Mouse (Mus musculus) testis, postnatal 10 days (tissue): ENCODE results near the gene Bfsp2.

Source experiments
- DNase-seq: peaks from one replicate; pipeline ENCODE4 v3.0.0; 2021; ENCODE audit warnings: low spot score

Bfsp2 gene

GRCm38 (mm10) chr9:103485606-103486005, 5.4 kb upstream of the Bfsp2 start:
- no peak for DNase-seq

- DNase-seq, result no peak
Measured at GRCm38 (mm10) chr9:103480603-103481220, 492 bp upstream of the Bfsp2 start.

- DNase-seq, result no peak
Measured at GRCm38 (mm10) chr9:103475414-103475813, 4.8 kb downstream of the Bfsp2 start.

- DNase-seq, result no peak
Measured at GRCm38 (mm10) chr9:103473915-103474688, 6.1 kb downstream of the Bfsp2 start.

- no peak for DNase-seq
Measured at GRCm38 (mm10) chr9:103471784-103472183, 8.4 kb downstream of the Bfsp2 start.

GRCm38 (mm10) chr9:103469516-103469915, 10.7 kb downstream of the Bfsp2 start:
- DNase-seq, result peak; percentile 75

GRCm38 (mm10) chr9:103468911-103469310, 11.3 kb downstream of the Bfsp2 start:
- DNase-seq, result no peak

GRCm38 (mm10) chr9:103465711-103466220, 14.5 kb downstream of the Bfsp2 start:
- DNase-seq, result no peak

- DNase-seq, result no peak
Measured at GRCm38 (mm10) chr9:103465293-103465692, 14.9 kb downstream of the Bfsp2 start.

GRCm38 (mm10) chr9:103463833-103464232, 16.4 kb downstream of the Bfsp2 start:
- DNase-seq, result no peak

- DNase-seq, result no peak
Measured at GRCm38 (mm10) chr9:103459839-103460238, 20.4 kb downstream of the Bfsp2 start.

GRCm38 (mm10) chr9:103459307-103459706, 20.9 kb downstream of the Bfsp2 start:
- DNase-seq, result no peak

- no peak for DNase-seq
Measured at GRCm38 (mm10) chr9:103449651-103450050, 30.6 kb downstream of the Bfsp2 start.

GRCm38 (mm10) chr9:103449092-103449491, 31.1 kb downstream of the Bfsp2 start:
- no peak for DNase-seq

- DNase-seq, result no peak
Measured at GRCm38 (mm10) chr9:103444656-103445055, 35.6 kb downstream of the Bfsp2 start.

GRCm38 (mm10) chr9:103443824-103444185, 36.4 kb downstream of the Bfsp2 start:
- no peak for DNase-seq

GRCm38 (mm10) chr9:103443121-103443823, 36.9 kb downstream of the Bfsp2 start:
- no peak for DNase-seq

- DNase-seq, result no peak
Measured at GRCm38 (mm10) chr9:103440597-103440996, 39.6 kb downstream of the Bfsp2 start.

- no peak for DNase-seq
Measured at GRCm38 (mm10) chr9:103437104-103437503, 43.1 kb downstream of the Bfsp2 start.

- DNase-seq, result no peak
Measured at GRCm38 (mm10) chr9:103434116-103434515, 46.1 kb downstream of the Bfsp2 start.

- DNase-seq, result no peak
Measured at GRCm38 (mm10) chr9:103432122-103432778, 48.0 kb downstream of the Bfsp2 start.

GRCm38 (mm10) chr9:103431718-103432117, 48.5 kb downstream of the Bfsp2 start:
- DNase-seq, result no peak
